Mouse (Mus musculus): ENCODE results near the gene Vmn1r166. TPM values are rescaled to one million over a fixed set of nuclear protein-coding genes. Genes with fewer than 3 reads are reported as not detected.

Vmn1r166 gene
- not detected in 2 replicates for total RNA-seq (2023)

GRCm38 (mm10) chr7:23251582-23251981 lies at the start of gene Vmn1r166:
Gene Vmn1r166, minus strand, starts transcription at chr7:23251682.

GRCm38 (mm10) chr7:23300892-23301291 lies 49.4 kb upstream of the Vmn1r166 start, which contains the start of gene Nlrp4e:
Gene Nlrp4e, plus strand, starts transcription at chr7:23301192.

GRCm38 (mm10) chr7:23278800-23279199 lies 27.3 kb upstream of the Vmn1r166 start, which contains the start of gene Gm6902:
Gene Gm6902, minus strand, starts transcription at chr7:23278900.

GRCm38 (mm10) chr7:23217032-23217431 lies 34.5 kb downstream of the Vmn1r166 start, which contains the start of gene Vmn1r165:
Gene Vmn1r165, plus strand, starts transcription at chr7:23217332.

Other genes with a start within 250 kb of the Vmn1r166 start
- gene Gm4216, start 231.8 kb downstream of the Vmn1r166 start, total RNA-seq (2023) = not detected in 2 replicates
- not detected in 2 replicates for gene Vmn1r163, start 196.1 kb downstream of the Vmn1r166 start, total RNA-seq (2023)
- not detected in 2 replicates for gene Gm8720, start 184.2 kb downstream of the Vmn1r166 start, total RNA-seq (2023)
- not detected in 2 replicates for gene Gm10662, start 107.2 kb downstream of the Vmn1r166 start, total RNA-seq (2023)
- gene Vmn1r165, start 34.4 kb downstream of the Vmn1r166 start, total RNA-seq (2023) = not detected in 2 replicates
- gene Gm6902, start 27.2 kb upstream of the Vmn1r166 start, total RNA-seq (2023) = not detected in 2 replicates
- not detected in 2 replicates for gene Nlrp4e, start 49.5 kb upstream of the Vmn1r166 start, total RNA-seq (2023)
- not detected in 2 replicates for gene Nlrp5, start 134.2 kb upstream of the Vmn1r166 start, total RNA-seq (2023)

Data from neutrophil, adult 65 days (primary cell).